Mouse (Mus musculus) MEL (cell line): Measurements from ENCODE around the gene Syn1. TPM values are rescaled to one million over a fixed set of nuclear protein-coding genes. Genes with fewer than 3 reads are reported as not detected.

Source experiments
- DNase-seq: peaks from one replicate; pipeline ENCODE4 v3.0.0; 2011; ENCODE audit warnings: low read depth, low spot score
- H3K27ac ChIP-seq: 2 replicates; pipeline ENCODE4 v1.5.1; 2012; ENCODE audit warnings: low read depth, mild to moderate bottlenecking, control low read depth, low read length, moderate library complexity; ENCODE audit not compliant: control insufficient read depth
- H3K27me3 ChIP-seq, 2 experiments: fragments of 150-350 bp in 1 of 2; sonication (generic) in 1 of 2; 2 replicates each; pipeline ENCODE4 v1.6.1; 2012; ENCODE audit warnings: low read length in 2 of 2, mild to moderate bottlenecking in 2 of 2, improper control_type of control experiment in 1 of 2, moderate library complexity in 1 of 2; ENCODE audit not compliant: insufficient read depth in 2 of 2, control insufficient read depth in 1 of 2
- H3K36me3 ChIP-seq, 2 experiments: 2 replicates each; pipeline ENCODE4 v1.6.1; 2012 to 2014; ENCODE audit warnings: low read length in 2 of 2, improper control_type of control experiment in 1 of 2, inconsistent platforms in 1 of 2, mild to moderate bottlenecking in 1 of 2; ENCODE audit not compliant: insufficient read depth in 2 of 2, control insufficient read depth in 1 of 2
- H3K4me1 ChIP-seq, 2 experiments: fragments of 150-350 bp in 1 of 2; sonication (generic) in 1 of 2; 2 replicates each; pipeline ENCODE4 v1.6.1; 2012; ENCODE audit warnings: low read length in 2 of 2, improper control_type of control experiment in 1 of 2, mild to moderate bottlenecking in 1 of 2; ENCODE audit not compliant: insufficient read depth in 2 of 2, control insufficient read depth in 1 of 2
- H3K4me3 ChIP-seq, 2 experiments: fragments of 150-350 bp in 1 of 2; sonication (generic) in 1 of 2; 2 replicates each; pipeline ENCODE4 v1.5.1; 2012; ENCODE audit warnings: low read depth in 2 of 2, low read length in 2 of 2, mild to moderate bottlenecking in 2 of 2, moderate library complexity in 2 of 2, control low read depth in 1 of 2, improper control_type of control experiment in 1 of 2; ENCODE audit not compliant: control insufficient read depth in 1 of 2, insufficient read depth in 1 of 2
- H3K79me2 ChIP-seq: 2 replicates; pipeline ENCODE4 v1.6.1; 2012; ENCODE audit warnings: mild to moderate bottlenecking, low read length, moderate library complexity; ENCODE audit not compliant: control insufficient read depth, poor library complexity, insufficient read depth
- H3K9ac ChIP-seq: 2 replicates; pipeline ENCODE4 v1.6.1; 2012; ENCODE audit warnings: low read depth, mild to moderate bottlenecking, control low read depth, low read length, moderate library complexity; ENCODE audit not compliant: control insufficient read depth, poor library complexity, severe bottlenecking
- H3K9me3 ChIP-seq: fragments of 150-350 bp; sonication (generic); replicated peaks from 2 replicates; pipeline ENCODE4 v1.6.1; 2012; ENCODE audit warnings: mild to moderate bottlenecking, low read length, improper control_type of control experiment, moderate library complexity; ENCODE audit not compliant: insufficient read depth
- BHLHE40 ChIP-seq: IDR thresholded peaks from 2 replicates; pipeline ENCODE4 v1.6.1; 2012; ENCODE audit warnings: low read depth, mild to moderate bottlenecking, inconsistent platforms, low read length, improper control_type of control experiment, borderline replicate concordance
- CHD1 ChIP-seq: IDR thresholded peaks from 2 replicates; pipeline ENCODE4 v1.6.1; 2012; ENCODE audit warnings: low read depth, mild to moderate bottlenecking, inconsistent platforms, low read length, improper control_type of control experiment
- CHD2 ChIP-seq: IDR thresholded peaks from 2 replicates; pipeline ENCODE4 v1.6.1; 2011; ENCODE audit warnings: low read length, improper control_type of control experiment
- CTCF ChIP-seq, 3 experiments: IDR thresholded peaks in 2 of 3; conservative IDR thresholded peaks in 1 of 3; 2 replicates each; pipeline ENCODE4 v1.5.1; 2011 to 2012; ENCODE audit warnings: low read length in 3 of 3, low read depth in 2 of 3, mild to moderate bottlenecking in 2 of 3, improper control_type of control experiment in 1 of 3, inconsistent platforms in 1 of 3, mixed read lengths in 1 of 3, moderate library complexity in 1 of 3; ENCODE audit not compliant: control insufficient read depth in 1 of 3, insufficient read depth in 1 of 3, poor library complexity in 1 of 3, severe bottlenecking in 1 of 3
- E2F4 ChIP-seq: IDR thresholded peaks from 2 replicates; pipeline ENCODE4 v1.6.1; 2011; ENCODE audit warnings: low read depth, low read length, improper control_type of control experiment, borderline replicate concordance
- ELF1 ChIP-seq: IDR thresholded peaks from 2 replicates; pipeline ENCODE4 v1.6.1; 2014; ENCODE audit warnings: low read depth, mild to moderate bottlenecking, inconsistent platforms, low read length, improper control_type of control experiment, moderate library complexity
- EP300 ChIP-seq, 2 experiments: IDR thresholded peaks; 2 replicates each; pipeline ENCODE4 v1.6.1; 2011; ENCODE audit warnings: improper control_type of control experiment in 2 of 2, low read length in 2 of 2, low read depth in 1 of 2, mild to moderate bottlenecking in 1 of 2
- ETS1 ChIP-seq: IDR thresholded peaks from 2 replicates; pipeline ENCODE4 v1.6.1; 2012; ENCODE audit warnings: low read depth, mild to moderate bottlenecking, inconsistent platforms, low read length, improper control_type of control experiment, moderate library complexity
- HCFC1 ChIP-seq: IDR thresholded peaks from 2 replicates; pipeline ENCODE4 v1.6.1; 2012; ENCODE audit warnings: low read depth, mild to moderate bottlenecking, inconsistent platforms, low read length, improper control_type of control experiment, moderate library complexity
- KAT2A ChIP-seq: conservative IDR thresholded peaks from 2 replicates; pipeline ENCODE4 v1.6.1; 2012; ENCODE audit warnings: low read depth, low read length, improper control_type of control experiment, inconsistent platforms
- MAFK ChIP-seq: IDR thresholded peaks from 2 replicates; pipeline ENCODE4 v1.6.1; 2011; ENCODE audit warnings: low read depth, mild to moderate bottlenecking, low read length, improper control_type of control experiment, borderline replicate concordance
- MAX ChIP-seq: IDR thresholded peaks from 2 replicates; pipeline ENCODE4 v1.6.1; 2011; ENCODE audit warnings: low read length, improper control_type of control experiment
- MAZ ChIP-seq: IDR thresholded peaks from 2 replicates; pipeline ENCODE4 v1.6.1; 2012; ENCODE audit warnings: low read depth, mild to moderate bottlenecking, inconsistent platforms, low read length, improper control_type of control experiment
- MXI1 ChIP-seq: IDR thresholded peaks from 2 replicates; pipeline ENCODE4 v1.6.1; 2011; ENCODE audit warnings: mild to moderate bottlenecking, low read depth, low read length, improper control_type of control experiment
- NELFE ChIP-seq: IDR thresholded peaks from 2 replicates; pipeline ENCODE4 v1.6.1; 2011; ENCODE audit warnings: low read depth, low read length, improper control_type of control experiment
- NRF1 ChIP-seq: IDR thresholded peaks from 2 replicates; pipeline ENCODE4 v1.6.1; 2014; ENCODE audit warnings: low read depth, mild to moderate bottlenecking, inconsistent platforms, low read length, improper control_type of control experiment, moderate library complexity; ENCODE audit not compliant: poor library complexity, insufficient read depth, severe bottlenecking
- RAD21 ChIP-seq: IDR thresholded peaks from 2 replicates; pipeline ENCODE4 v1.6.1; 2011; ENCODE audit warnings: mild to moderate bottlenecking, low read depth, low read length, improper control_type of control experiment
- SIN3A ChIP-seq: IDR thresholded peaks from 2 replicates; pipeline ENCODE4 v1.6.1; 2012; ENCODE audit warnings: low read length, improper control_type of control experiment, inconsistent platforms
- SMC3 ChIP-seq: IDR thresholded peaks from 2 replicates; pipeline ENCODE4 v1.6.1; 2011; ENCODE audit warnings: low read depth, low read length, improper control_type of control experiment
- TAL1 ChIP-seq: IDR thresholded peaks from 2 replicates; pipeline ENCODE4 v1.6.1; 2012; ENCODE audit warnings: mild to moderate bottlenecking, inconsistent platforms, low read length, moderate library complexity, mixed read lengths
- TBP ChIP-seq: IDR thresholded peaks from 2 replicates; pipeline ENCODE4 v1.8.0; 2011; ENCODE audit warnings: low read depth, low read length, improper control_type of control experiment
- TCF12 ChIP-seq: IDR thresholded peaks from 2 replicates; pipeline ENCODE4 v1.6.1; 2014; ENCODE audit warnings: low read depth, mild to moderate bottlenecking, inconsistent platforms, low read length, improper control_type of control experiment, moderate library complexity
- UBTF ChIP-seq: IDR thresholded peaks from 2 replicates; pipeline ENCODE4 v1.6.1; 2012; ENCODE audit warnings: low read depth, mild to moderate bottlenecking, inconsistent platforms, low read length, improper control_type of control experiment, moderate library complexity, borderline replicate concordance; ENCODE audit not compliant: insufficient read depth
- USF1 ChIP-seq: IDR thresholded peaks from 2 replicates; pipeline ENCODE4 v1.6.1; 2014; ENCODE audit warnings: low read depth, mild to moderate bottlenecking, inconsistent platforms, low read length, improper control_type of control experiment, moderate library complexity
- USF2 ChIP-seq, 2 experiments: IDR thresholded peaks; 2 replicates each; pipeline ENCODE4 v1.6.1; 2011 to 2012; ENCODE audit warnings: improper control_type of control experiment in 2 of 2, low read length in 2 of 2, borderline replicate concordance in 1 of 2, inconsistent platforms in 1 of 2, low read depth in 1 of 2, mild to moderate bottlenecking in 1 of 2; ENCODE audit not compliant: insufficient read depth in 1 of 2
- ZC3H11A ChIP-seq: IDR thresholded peaks from 2 replicates; pipeline ENCODE4 v1.6.1; 2012; ENCODE audit warnings: low read depth, mild to moderate bottlenecking, inconsistent platforms, low read length, improper control_type of control experiment
- ZMIZ1 ChIP-seq: IDR thresholded peaks from 2 replicates; pipeline ENCODE4 v1.6.1; 2012; ENCODE audit warnings: low read depth, mild to moderate bottlenecking, inconsistent platforms, low read length, improper control_type of control experiment, moderate library complexity
- polyA plus RNA-seq, 2 experiments: library from polyadenylated mRNA; stranded (reverse) in 1 of 2; unstranded in 1 of 2; fragments of >175 nt in 1 of 2; fragments of >200 nt in 1 of 2; gene quantifications; 2 replicates each; pipeline versions ENCODE4 v1.2.1 to v1.2.4; 2012; ENCODE audit warnings: low replicate concordance in 2 of 2, low read depth in 1 of 2; ENCODE audit not compliant: insufficient read length in 2 of 2, insufficient read depth in 1 of 2, missing spikeins in 1 of 2
- total RNA-seq: library from RNA; depleted of rRNA; stranded (reverse); fragments of 300-350 nt; gene quantifications from 2 replicates; pipeline ENCODE4 v1.2.3, GENCODE M21; 2012; rRNA removed

Gene Syn1
- total RNA-seq, result 0.08 TPM in 1 of 2 replicates, not detected in the other
- polyA plus RNA-seq, result under 1 TPM in 1 of 2 experiments, not detected in 1; 0.22 TPM

GRCm38 (mm10) chrX:20920844-20921364, at the start of gene Syn1:
Syn1 (minus strand) TSS chrX:20921004.
- H3K27me3 ChIP-seq, result peaks cover 16 to 24% of the 10 kb centered on the region in 2 experiments
- peak; percentile 87 for DNase-seq
- H3K4me1 ChIP-seq, result no peaks in the 10 kb centered on the region
- no peak within 1 kb of the TSS for H3K27ac ChIP-seq
- TF ChIP-seq ZMIZ1, result no peak
- peak; percentile 84 for TF ChIP-seq MAZ
- peak; percentile 78 for TF ChIP-seq MXI1
- TF ChIP-seq SMC3, result no peak
- peak; percentile 50; the same call in 1 of the 2 replicates for TF ChIP-seq MAX
- TF ChIP-seq BHLHE40, result no peak
- no peak for TF ChIP-seq TAL1
- TF ChIP-seq NRF1, result peak; percentile 88
- TF ChIP-seq TCF12, result no peak
- no peak for TF ChIP-seq ZC3H11A
- TF ChIP-seq CHD1, result peak; percentile 98
- TF ChIP-seq HCFC1, result 0 out of 2 replicates have a peak, but pooled peaks have one; percentile 15
- no peak for TF ChIP-seq NELFE
- TF ChIP-seq KAT2A, result no peak
- TF ChIP-seq SIN3A, result peak; percentile 78
- TF ChIP-seq CHD2, result peak; percentile 67
- TF ChIP-seq, all 39 proteins: peak for 8
- peak within 1 kb of the TSS; percentile 6; the same call in 1 of the 2 replicates for H3K9ac ChIP-seq
- peak within 1 kb of the TSS; percentile 28 to 47; a peak in 3 of 4 replicates for H3K4me3 ChIP-seq
- no peaks in the 10 kb centered on the region for H3K9me3 ChIP-seq
- H3K79me2 ChIP-seq, result no peaks in the 10 kb centered on the region
- no peaks in the 10 kb centered on the region for H3K36me3 ChIP-seq

GRCm38 (mm10) chrX:20961477-20962378, 40.9 kb upstream of the Syn1 start, which contains the start of gene Uxt:
Uxt (minus strand) TSS chrX:20962017.
- Histone ChIP-seq H3K79me2 (peaks cover 8% of the 10 kb centered on the region), H3K4me1 (peaks cover 2 to 5% of the 10 kb centered on the region in 2 experiments; a peak in 1 of 4 replicates), H3K36me3 (peaks cover 2 to 15% of the 10 kb centered on the region in 2 experiments; a peak in 3 of 4 replicates), H3K9me3 (no peaks in the 10 kb centered on the region), H3K27me3 (no peaks in the 10 kb centered on the region), H3K27ac (peak within 1 kb of the TSS; percentile 95), H3K4me3 (peak within 1 kb of the TSS; percentile 68 to 85), H3K9ac (peak within 1 kb of the TSS; percentile 89)
- peak; percentile 98 for DNase-seq
- no peak; a peak in 1 of 6 replicates for TF ChIP-seq CTCF (IDR thresholded peaks at IDR 0.05 in 2 of 3, conservative IDR thresholded peaks at IDR 0.05 in 1 of 3; ENCODE audit: control insufficient read depth in 1 of 3, insufficient read depth in 1 of 3, low read depth in 2 of 3, low read length in 3 of 3, poor library complexity in 1 of 3, severe bottlenecking in 1 of 3)
- peak in 1 of 2 experiments; percentile 28; a peak in 2 of 4 replicates for TF ChIP-seq EP300 (IDR thresholded peaks at IDR 0.05; ENCODE audit: low read depth in 1 of 2, low read length in 2 of 2)
- TF ChIP-seq ZMIZ1, result 0 out of 2 replicates have a peak, but pooled peaks have one; percentile 51
- no peak for TF ChIP-seq USF2 (IDR thresholded peaks at IDR 0.05; ENCODE audit: borderline replicate concordance in 1 of 2, insufficient read depth in 1 of 2, low read depth in 1 of 2, low read length in 2 of 2)
- peak; percentile 91 for TF ChIP-seq HCFC1
- TF ChIP-seq ELF1, result peak; percentile 98
- peak; percentile 74 for TF ChIP-seq USF1
- no peak for TF ChIP-seq MAFK
- no peak; the same call in 1 of the 2 replicates for TF ChIP-seq TBP
- peak; percentile 95 for TF ChIP-seq MXI1
- TF ChIP-seq RAD21, result no peak
- TF ChIP-seq ETS1, result peak; percentile 57
- peak; percentile 78; the same call in 1 of the 2 replicates for TF ChIP-seq E2F4
- TF ChIP-seq UBTF, result no peak
- peak; percentile 45 for TF ChIP-seq MAZ
- peak; percentile 97 for TF ChIP-seq SIN3A
